Mouse (Mus musculus) midbrain, embryonic 10.5 days (tissue): Measurements from ENCODE around the gene Epha5. TPM values are rescaled to one million over a fixed set of nuclear protein-coding genes. Genes with fewer than 3 reads are reported as not detected.

Source experiments
- DNase-seq: peaks from one replicate; pipeline ENCODE4 v3.0.0-alpha.2; 2017; ENCODE audit warnings: low spot score
- H3K27ac ChIP-seq: fragments of 300-500 bp; sonication (generic); replicated peaks from 2 replicates; pipeline ENCODE4 v1.5.1; 2016; ENCODE audit warnings: mild to moderate bottlenecking
- H3K27me3 ChIP-seq: fragments of 300-500 bp; sonication (generic); 2 replicates; pipeline ENCODE4 v1.6.1; 2016; ENCODE audit warnings: low read depth, mild to moderate bottlenecking; ENCODE audit not compliant: poor library complexity, severe bottlenecking
- H3K36me3 ChIP-seq: fragments of 300-500 bp; sonication (generic); 2 replicates; pipeline ENCODE4 v1.6.1; 2016; ENCODE audit warnings: mild to moderate bottlenecking, moderate library complexity
- H3K4me1 ChIP-seq: fragments of 300-500 bp; sonication (generic); 2 replicates; pipeline ENCODE4 v1.6.1; 2016
- H3K4me3 ChIP-seq: fragments of 300-500 bp; sonication (generic); 2 replicates; pipeline ENCODE4 v1.5.1; 2016; ENCODE audit warnings: mild to moderate bottlenecking, moderate library complexity
- H3K9me3 ChIP-seq: fragments of 300-500 bp; sonication (generic); replicated peaks from 2 replicates; pipeline ENCODE4 v1.6.1; 2016; ENCODE audit warnings: mild to moderate bottlenecking
- WGBS: fragments of 180-500 bp; shearing (Covaris S2); methylation state at CpG from one replicate; pipeline ENCODE4 v1.1.7; 2016; 5-methylcytosine and 5-hydroxymethylcytosine counted together
- polyA plus RNA-seq: library from polyadenylated mRNA; unstranded; fragments of >200 nt; fragmentation: Nextera tagmentation; extraction: Ambion mirVana; gene quantifications from 2 replicates; pipeline ENCODE4 v1.2.1, GENCODE M21; 2016

The Epha5 gene
- 16.1 and 25.5 TPM in 2 replicates for polyA plus RNA-seq

DNA sequence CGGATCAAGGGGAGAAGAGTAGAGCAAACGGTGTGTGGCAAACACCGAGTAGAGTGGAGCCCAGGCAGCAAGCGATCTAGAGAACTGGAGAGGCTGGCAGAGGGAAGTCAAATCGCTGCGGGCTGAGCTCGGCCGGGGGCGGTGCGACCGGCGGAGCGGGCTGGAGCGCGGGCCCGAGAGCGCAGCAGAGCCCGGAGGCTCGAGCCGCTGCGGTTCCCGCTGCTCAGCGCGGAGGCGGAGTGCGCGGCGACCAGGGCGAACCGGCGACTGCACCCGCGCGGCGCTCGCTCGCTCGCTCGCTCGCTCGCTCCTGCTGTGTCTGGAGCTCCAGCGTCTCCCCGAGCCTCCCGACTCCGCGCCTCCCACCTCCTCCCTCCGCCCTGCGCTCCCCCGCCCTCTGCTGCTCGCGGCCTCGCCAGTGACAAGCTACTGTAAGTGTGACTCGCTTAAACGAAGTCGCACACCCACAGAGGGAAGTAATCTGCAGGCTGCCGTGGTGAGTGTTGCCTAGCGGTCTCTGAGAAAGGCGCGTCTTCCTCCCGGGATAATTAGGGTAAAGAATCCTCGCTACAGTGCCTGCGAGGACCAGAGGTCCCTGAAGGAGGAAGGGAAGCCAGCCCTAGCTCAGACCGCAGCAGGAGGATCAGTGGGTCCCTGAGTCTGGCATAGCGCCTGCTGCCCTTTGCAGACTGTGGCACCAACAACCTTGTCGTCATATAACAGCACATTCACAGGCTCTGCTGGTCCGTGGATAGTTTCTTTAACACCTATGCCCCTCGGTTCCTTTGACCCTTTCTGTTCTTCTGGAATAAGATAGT is at the start of gene Epha5:
TSS of gene Epha5 (minus strand) at position 321 of the 818 bp plus-strand sequence.
- Histone ChIP-seq H3K27me3 (peaks cover 48% of the 10 kb centered on the region), H3K4me3 (peak within 1 kb of the TSS; percentile 82), H3K4me1 (peaks cover 41% of the 10 kb centered on the region), H3K27ac (peak within 1 kb of the TSS; percentile 90), H3K36me3 (no peaks in the 10 kb centered on the region), H3K9me3 (no peaks in the 10 kb centered on the region)
- DNase-seq: peak; percentile 82
- under 1% methylated on average over 57 of the region's 67 CpGs for WGBS

DNA sequence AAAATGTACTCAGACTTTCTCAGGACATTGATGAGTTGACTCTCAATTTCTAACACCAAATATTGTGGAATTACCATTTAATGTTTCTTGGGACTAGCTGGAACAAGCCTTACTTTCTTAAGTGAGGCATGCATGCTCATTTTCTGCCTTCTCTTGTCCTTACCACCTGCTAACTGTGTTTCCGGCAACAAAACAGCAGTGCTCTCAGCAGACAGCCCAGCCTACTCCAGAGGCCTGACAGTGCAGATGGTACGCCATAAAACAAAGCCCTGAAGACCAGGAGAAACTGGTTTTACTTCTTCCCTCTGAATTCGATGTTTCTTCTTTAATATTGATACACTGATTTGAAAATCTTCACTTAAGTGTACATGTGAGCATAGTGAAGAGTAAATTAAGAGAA is 39.0 kb upstream of the Epha5 start:
- no peaks in the 10 kb centered on the region for H3K9me3 ChIP-seq
- H3K4me3 ChIP-seq: no peak overlapping the region
- H3K27me3 ChIP-seq: no peaks in the 10 kb centered on the region
- no peaks in the 10 kb centered on the region for H3K36me3 ChIP-seq
- DNase-seq: no peak
- H3K27ac ChIP-seq: no peak overlapping the region
- H3K4me1 ChIP-seq: no peaks in the 10 kb centered on the region
- 69% methylated on average over 3 of the region's 3 CpGs for WGBS

DNA sequence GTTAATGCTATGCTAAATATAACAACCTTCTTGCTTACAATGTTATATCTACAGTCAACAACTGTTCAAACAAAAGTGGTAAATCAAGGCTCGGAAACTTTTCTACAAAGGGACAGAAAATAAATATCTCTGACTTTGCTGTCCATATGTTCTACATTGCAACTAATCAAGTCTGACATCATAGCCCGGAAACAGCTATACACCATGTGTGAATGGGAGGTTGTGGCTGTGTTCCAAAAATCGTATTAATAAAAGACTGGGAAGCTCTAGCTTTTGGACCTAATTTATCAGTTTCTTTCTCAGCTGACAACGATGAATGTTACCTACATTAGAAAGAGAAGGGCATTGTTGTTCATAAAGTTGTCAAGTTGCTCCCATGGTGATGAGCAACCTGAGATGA is 37.5 kb upstream of the Epha5 start:
- DNase-seq: no peak

DNA sequence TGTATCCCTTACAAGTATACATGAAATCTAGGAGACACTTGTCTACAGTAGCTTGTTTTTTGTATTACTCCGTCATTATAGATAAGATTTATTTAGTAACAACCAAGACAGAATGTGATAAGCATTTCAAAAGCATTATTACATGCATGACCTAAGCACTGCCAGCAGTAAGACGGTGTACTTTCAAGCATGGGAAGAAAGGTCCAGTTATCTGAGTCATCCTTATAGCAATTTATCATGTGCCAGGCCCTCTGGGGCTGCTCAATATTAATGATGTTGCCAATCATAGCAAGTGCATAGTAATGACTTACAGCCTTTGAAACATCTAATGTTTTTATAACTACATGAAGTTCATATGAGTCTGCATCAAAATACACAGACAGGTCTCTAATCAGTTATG is 36.7 kb upstream of the Epha5 start:
- H3K36me3 ChIP-seq: no peaks in the 10 kb centered on the region
- no peaks in the 10 kb centered on the region for H3K9me3 ChIP-seq
- no peak overlapping the region for H3K4me3 ChIP-seq
- WGBS: 89% methylated on average over 2 of the region's 2 CpGs
- H3K27ac ChIP-seq: no peak overlapping the region
- DNase-seq: no peak
- no peaks in the 10 kb centered on the region for H3K27me3 ChIP-seq
- H3K4me1 ChIP-seq: no peaks in the 10 kb centered on the region

More for the DNA sequence above, 37.5 kb upstream of the Epha5 start:
- 89% methylated on average over 4 of the region's 4 CpGs for WGBS
- Histone ChIP-seq H3K4me3 (no peak overlapping the region), H3K9me3 (no peaks in the 10 kb centered on the region), H3K27ac (no peak overlapping the region), H3K36me3 (no peaks in the 10 kb centered on the region), H3K27me3 (no peaks in the 10 kb centered on the region), H3K4me1 (no peaks in the 10 kb centered on the region)

DNA sequence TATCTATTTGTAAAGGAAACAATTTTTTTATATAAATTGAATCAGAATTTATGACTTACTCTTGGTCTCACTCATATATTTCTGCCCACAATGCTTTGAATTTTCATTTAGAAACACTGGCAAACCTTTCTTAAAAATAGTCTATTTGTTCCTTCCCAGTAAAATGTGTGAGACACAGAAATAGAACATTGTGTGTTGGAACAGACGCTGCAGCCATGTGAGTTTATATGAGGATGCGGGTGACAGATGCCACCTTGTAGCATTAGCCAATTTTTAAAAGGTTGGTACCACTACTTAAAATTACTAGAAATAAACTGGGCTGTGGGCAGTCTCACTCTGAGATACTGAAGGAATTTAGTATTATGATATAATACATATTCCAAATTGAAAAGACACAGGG is 23.1 kb upstream of the Epha5 start:
- Histone ChIP-seq H3K27ac (no peak overlapping the region), H3K4me1 (no peaks in the 10 kb centered on the region), H3K4me3 (no peak overlapping the region), H3K27me3 (no peaks in the 10 kb centered on the region), H3K36me3 (no peaks in the 10 kb centered on the region), H3K9me3 (no peaks in the 10 kb centered on the region)
- 94% methylated on average over 2 of the region's 2 CpGs for WGBS
- no peak for DNase-seq

DNA sequence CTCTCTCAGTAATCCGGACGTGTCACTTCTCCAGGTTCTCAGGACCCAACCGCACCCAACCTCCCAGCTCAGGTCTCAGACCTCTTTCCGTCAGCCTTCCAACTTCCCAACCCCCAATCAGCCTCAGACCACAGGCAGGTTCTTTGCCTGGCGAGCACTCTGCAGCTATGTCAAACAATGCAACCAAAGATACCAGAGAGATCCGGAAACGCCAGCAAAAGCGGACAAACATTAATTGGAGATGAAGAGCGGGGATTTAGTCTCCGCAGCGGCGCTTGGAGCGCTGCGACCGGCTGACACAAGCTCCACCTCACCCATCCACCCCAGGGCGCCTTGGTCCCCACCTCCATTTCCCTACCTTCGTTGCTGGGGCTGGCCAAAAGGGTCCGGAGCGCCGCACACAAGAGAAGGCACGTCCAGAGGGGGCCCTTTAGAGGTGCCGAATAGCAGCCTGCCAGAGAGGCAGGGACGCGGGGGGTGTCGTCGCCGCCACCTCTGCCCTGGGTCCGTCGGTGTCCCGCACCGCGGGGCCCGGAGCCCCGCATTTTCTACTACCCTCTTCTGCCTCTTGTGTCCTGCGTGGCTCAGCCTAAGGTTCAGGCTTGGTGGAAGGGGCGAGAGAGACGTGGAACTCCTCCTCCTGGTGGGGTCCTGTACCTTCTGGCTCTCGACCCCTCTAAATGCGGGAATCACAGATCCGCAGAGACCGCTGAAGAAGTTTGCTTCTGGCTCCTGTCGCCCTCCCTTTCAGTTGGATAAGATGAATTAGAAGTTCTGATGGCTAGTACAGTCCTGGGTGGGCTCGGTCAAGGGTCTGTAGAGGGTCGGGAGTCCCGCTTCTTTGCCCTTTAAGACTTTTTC is 991 bp downstream of the Epha5 start:
- under 1% methylated on average over 45 of the region's 45 CpGs for WGBS

DNA sequence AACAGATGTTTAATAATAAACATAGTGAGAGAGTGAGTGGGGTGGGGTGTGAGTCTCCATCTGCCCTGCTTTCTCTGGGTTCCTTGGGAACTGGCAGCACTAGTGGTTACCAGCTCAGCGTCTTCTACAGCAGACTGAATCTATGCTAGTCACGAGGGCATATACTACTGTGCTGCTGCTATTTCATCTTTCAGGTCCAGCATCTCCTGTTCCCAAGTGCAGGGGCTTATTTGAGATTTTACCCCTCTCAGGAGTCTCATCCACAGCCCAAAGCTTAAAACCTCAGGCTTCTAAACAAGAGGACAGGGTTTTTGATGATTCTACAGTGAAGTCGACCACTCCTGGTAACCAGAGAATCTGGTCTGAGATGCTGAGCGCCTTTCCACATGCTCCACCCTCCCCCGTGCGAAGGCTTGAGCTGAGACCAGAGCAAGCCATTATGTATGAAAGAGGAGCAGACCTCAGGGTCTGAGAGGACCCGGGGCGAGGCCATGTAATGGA is 2.2 kb downstream of the Epha5 start:
- H3K36me3 ChIP-seq: no peaks in the 10 kb centered on the region
- peak overlapping the region; percentile 82 for H3K4me3 ChIP-seq
- H3K27me3 ChIP-seq: peaks cover 48% of the 10 kb centered on the region
- H3K27ac ChIP-seq: peak overlapping the region; percentile 90
- peaks cover 41% of the 10 kb centered on the region for H3K4me1 ChIP-seq
- DNase-seq: peak; percentile 36
- WGBS: 6% methylated on average over 8 of the region's 8 CpGs
- no peaks in the 10 kb centered on the region for H3K9me3 ChIP-seq

More for the DNA sequence above, 991 bp downstream of the Epha5 start:
- H3K36me3 ChIP-seq: no peaks in the 10 kb centered on the region
- H3K27me3 ChIP-seq: peaks cover 48% of the 10 kb centered on the region
- peak overlapping the region; percentile 82 for H3K4me3 ChIP-seq
- H3K27ac ChIP-seq: peak overlapping the region; percentile 90
- peak; percentile 53 for DNase-seq
- no peaks in the 10 kb centered on the region for H3K9me3 ChIP-seq
- peaks cover 41% of the 10 kb centered on the region for H3K4me1 ChIP-seq

DNA sequence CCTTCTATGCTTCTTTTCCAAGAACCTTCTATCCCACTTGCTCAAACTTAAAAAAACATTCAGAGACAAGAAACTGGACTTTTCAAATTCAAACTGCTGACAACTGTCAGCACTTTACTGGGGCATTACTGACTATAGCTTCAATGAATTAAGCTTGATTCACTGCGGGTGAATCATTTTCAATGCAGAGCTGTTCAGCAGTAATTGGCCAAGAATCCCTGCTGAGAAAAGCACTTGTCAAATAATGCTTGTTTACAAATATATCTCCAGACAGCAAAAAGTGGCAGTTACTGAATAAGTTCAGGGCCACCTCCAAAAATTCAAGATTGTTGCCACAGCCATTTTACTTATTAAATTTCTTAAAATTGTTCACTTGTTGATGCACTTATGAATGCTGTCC is 4.2 kb downstream of the Epha5 start:
- Histone ChIP-seq H3K9me3 (no peaks in the 10 kb centered on the region), H3K4me1 (peaks cover 43% of the 10 kb centered on the region), H3K27me3 (peaks cover 35% of the 10 kb centered on the region), H3K27ac (no peak overlapping the region), H3K4me3 (peak overlapping the region; percentile 23), H3K36me3 (no peaks in the 10 kb centered on the region)
- no peak for DNase-seq
- 41% methylated on average over 1 of the region's 1 CpGs for WGBS

DNA sequence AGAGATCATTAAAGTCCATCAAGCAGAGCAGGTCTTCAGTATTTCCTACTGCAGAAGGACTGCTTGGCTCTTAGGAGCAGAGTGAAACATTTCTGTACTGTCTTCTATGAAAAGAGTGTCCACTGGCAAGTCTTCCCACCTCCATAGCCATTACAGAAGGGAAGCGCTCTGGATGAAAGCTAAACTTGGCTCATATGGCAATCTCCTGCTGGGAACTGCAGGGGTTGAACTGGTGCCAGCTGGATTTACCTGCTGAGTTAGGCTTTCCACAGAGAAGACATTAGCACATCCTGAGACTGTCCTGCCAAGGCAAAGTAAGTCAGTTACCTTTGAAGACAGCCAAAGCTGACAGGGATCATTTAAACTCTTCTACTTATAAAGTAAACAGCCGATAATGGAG is 8.8 kb downstream of the Epha5 start:
- Histone ChIP-seq H3K4me3 (no peak overlapping the region), H3K27me3 (no peaks in the 10 kb centered on the region), H3K4me1 (peaks cover 12% of the 10 kb centered on the region), H3K27ac (no peak overlapping the region), H3K36me3 (no peaks in the 10 kb centered on the region), H3K9me3 (no peaks in the 10 kb centered on the region)
- DNase-seq: no peak
- WGBS: 61% methylated on average over 2 of the region's 2 CpGs

DNA sequence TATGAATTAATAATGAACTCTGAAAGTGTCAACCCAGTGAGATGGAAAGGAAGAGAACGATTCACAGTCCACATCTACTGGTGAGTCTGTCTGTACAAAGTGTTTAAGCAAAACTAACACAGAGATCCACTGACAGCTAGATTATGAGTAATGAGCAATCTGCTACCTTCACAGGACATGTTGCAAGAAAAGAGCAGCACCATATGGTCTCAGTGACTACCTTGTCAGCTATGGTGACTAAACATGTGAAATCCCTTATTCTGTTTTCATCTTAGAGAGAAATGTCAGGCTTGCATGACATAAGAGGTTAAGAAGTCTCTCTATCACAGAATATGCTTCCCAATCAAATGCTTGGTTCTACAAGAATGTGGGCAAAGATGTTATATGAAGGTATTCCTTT is 20.1 kb downstream of the Epha5 start:
- 81% methylated on average over 1 of the region's 1 CpGs for WGBS
- Histone ChIP-seq H3K4me3 (no peak overlapping the region), H3K9me3 (no peaks in the 10 kb centered on the region)

DNA sequence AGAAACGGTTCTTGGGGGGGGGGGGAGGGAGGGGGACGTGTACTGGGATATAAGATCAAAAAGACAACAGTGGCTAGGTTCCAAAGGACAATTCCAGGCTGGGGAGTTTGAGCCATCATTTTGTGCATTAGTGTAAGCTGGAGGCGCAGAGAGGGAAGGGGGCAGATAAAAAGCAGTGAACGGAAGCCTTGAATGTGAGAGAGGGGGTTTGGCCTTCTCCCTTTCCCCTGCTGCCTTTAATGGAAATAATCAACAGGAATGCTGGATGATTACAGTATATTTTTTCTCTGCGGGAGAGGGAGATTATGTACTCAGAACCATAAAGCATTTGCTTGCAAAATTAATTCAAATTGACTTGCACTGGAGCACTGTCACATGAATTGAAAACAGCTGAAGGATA is 51.8 kb downstream of the Epha5 start:
- H3K27ac ChIP-seq: no peak overlapping the region
- no peaks in the 10 kb centered on the region for H3K4me1 ChIP-seq
- no peaks in the 10 kb centered on the region for H3K9me3 ChIP-seq
- H3K4me3 ChIP-seq: no peak overlapping the region
- H3K27me3 ChIP-seq: no peaks in the 10 kb centered on the region
- H3K36me3 ChIP-seq: no peaks in the 10 kb centered on the region
- DNase-seq: no peak
- 72% methylated on average over 5 of the region's 5 CpGs for WGBS

More for the DNA sequence above, 20.1 kb downstream of the Epha5 start:
- Histone ChIP-seq H3K36me3 (no peaks in the 10 kb centered on the region), H3K4me1 (no peaks in the 10 kb centered on the region), H3K27me3 (no peaks in the 10 kb centered on the region), H3K27ac (no peak overlapping the region)
- no peak for DNase-seq

DNA sequence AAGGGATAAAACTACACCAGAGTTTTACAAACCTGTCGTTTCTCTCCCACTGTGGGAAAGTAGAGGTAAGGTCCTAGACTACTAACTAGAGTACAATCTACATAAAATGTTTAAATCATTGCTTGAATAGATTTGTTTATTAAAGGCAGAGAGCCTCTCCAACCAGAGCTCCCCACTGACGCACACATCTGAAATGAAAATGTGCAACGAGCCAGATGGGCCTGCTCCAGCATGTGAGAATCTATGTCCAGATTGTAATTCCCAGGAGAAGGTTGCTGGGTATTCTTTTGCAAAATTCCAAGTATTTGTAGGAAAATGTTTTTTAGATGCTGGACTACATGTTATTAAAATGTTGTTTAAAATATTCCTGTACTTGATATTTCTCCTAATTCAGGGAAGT is 57.8 kb downstream of the Epha5 start:
- no peak overlapping the region for H3K4me3 ChIP-seq
- no peaks in the 10 kb centered on the region for H3K4me1 ChIP-seq
- H3K36me3 ChIP-seq: no peaks in the 10 kb centered on the region
- no peaks in the 10 kb centered on the region for H3K27me3 ChIP-seq
- no peak for DNase-seq
- 84% methylated on average over 3 of the region's 3 CpGs for WGBS
- H3K27ac ChIP-seq: no peak overlapping the region
- no peaks in the 10 kb centered on the region for H3K9me3 ChIP-seq
